Mouse (Mus musculus): ENCODE results near the gene Gmcl1. TPM values are rescaled to one million over a fixed set of nuclear protein-coding genes. Genes with fewer than 3 reads are reported as not detected.

Gene Gmcl1
- polyA plus RNA-seq, 1 experiment from 2014 or later: 14.4 TPM

DNA sequence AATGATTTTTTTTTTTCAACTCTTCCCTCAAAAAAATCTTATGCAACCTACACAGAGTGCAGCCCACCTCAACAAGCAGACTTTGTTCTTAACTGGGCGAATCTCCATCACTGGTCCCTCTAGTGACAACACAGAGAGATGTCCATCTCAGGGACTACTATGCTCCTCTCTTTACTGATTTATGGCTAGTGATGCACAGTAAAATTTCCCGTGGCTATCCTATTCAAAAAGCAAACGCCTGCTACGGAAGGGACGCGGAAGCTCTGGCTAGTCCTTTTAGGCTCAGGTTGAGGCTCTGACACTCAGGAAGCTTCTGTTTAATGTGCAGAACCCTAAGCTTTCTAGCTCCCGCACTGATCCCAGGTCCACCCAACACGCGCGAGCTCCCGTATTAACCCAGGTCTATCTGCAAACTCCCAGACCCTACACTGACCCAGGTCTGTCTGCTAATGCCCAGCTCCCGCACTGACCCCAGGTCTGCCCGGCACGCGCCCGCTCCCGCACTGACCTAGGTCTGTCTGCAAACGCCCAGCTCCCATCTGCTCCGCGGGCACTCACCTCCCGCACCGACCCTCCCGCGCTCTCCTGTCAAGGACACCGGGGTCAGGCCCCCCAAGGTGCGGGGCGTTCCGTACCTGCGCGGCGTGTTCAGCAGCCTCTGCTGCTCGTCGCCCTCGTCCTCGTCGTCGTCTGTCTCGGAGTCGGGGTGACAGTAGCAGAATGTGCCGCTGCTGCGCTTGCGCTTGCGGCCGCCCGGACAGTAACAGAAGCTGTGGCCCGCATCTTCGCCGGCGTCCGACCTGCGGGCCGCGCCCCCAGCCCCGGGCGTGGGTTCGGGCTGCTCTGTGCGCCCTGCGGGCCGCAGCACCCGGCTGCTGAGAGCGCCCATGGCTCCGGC, 658 bp downstream of the Gmcl1 start:
- Histone ChIP-seq H3K27ac (peak overlapping the region; percentile 81), H3K36me3 (no peaks in the 10 kb centered on the region), H3K9me3 (replicated peaks) (no peaks in the 10 kb centered on the region), H3K4me3 (peak overlapping the region; percentile 99), H3K27me3 (no peaks in the 10 kb centered on the region), H3K4me1 (replicated peaks) (peaks cover 16% of the 10 kb centered on the region), H3K9ac (peak overlapping the region; percentile 89), H3K4me2 (peak overlapping the region; percentile 95)
- ATAC-seq (replicated peaks; ENCODE audit: insufficient number of reproducible peaks, insufficient read depth, low FRiP score, low read depth): peak; percentile 41
- WGBS: under 1% methylated on average over 62 of the region's 62 CpGs

DNA sequence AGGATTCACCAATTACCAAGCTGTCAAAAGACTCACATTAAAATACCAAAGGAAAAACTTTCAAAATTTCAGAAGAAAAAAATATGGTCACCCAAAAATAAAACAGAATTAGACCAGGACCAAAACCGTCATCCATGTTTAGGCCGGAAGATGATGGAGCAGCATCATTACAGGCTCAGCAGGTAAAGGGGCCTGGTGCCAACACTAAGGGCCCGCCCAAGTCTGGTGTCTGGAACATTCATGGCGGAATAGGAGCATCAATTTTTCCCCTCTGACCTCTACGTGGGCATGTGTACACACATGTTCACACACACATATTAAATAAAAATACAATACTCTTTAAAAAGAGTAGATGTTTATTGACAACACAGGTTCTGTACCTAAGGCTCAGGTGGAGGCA, 4.5 kb downstream of the Gmcl1 start:
- WGBS: 91% methylated on average over 5 of the region's 5 CpGs
- no peak overlapping the region for H3K4me2 ChIP-seq
- no peaks in the 10 kb centered on the region for H3K27me3 ChIP-seq
- H3K9me3 ChIP-seq (replicated peaks): no peaks in the 10 kb centered on the region
- H3K4me3 ChIP-seq: no peak overlapping the region
- ATAC-seq (replicated peaks; ENCODE audit: insufficient number of reproducible peaks, insufficient read depth, low FRiP score, low read depth): no peak
- H3K36me3 ChIP-seq: no peaks in the 10 kb centered on the region
- H3K27ac ChIP-seq: no peak overlapping the region
- peaks cover 9% of the 10 kb centered on the region for H3K4me1 ChIP-seq (replicated peaks)
- H3K9ac ChIP-seq: no peak overlapping the region

DNA sequence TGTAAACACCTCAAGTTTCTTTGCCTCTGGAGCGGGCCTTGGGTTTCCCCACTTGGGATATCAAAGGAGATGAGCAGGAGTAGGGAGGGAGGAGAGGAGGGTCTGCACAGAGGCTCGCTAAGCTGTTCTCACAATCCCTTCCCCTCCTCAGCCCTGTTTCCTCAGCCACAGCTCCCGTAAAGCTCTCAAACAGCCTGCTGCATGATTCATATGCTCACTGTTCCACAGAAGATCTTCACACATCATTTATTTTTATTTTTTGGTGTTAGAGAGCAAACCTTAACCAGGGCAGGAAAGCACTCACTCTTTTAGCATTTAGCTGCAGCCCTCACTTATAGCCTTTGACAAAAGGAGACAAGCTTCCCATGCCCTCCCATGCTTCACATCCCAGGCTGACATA, 11.2 kb downstream of the Gmcl1 start:
- no peak overlapping the region for H3K4me3 ChIP-seq
- H3K27ac ChIP-seq: no peak overlapping the region
- H3K27me3 ChIP-seq: no peaks in the 10 kb centered on the region
- H3K36me3 ChIP-seq: peaks cover 10% of the 10 kb centered on the region
- H3K4me1 ChIP-seq (replicated peaks): no peaks in the 10 kb centered on the region
- no peaks in the 10 kb centered on the region for H3K9me3 ChIP-seq (replicated peaks)
- 76% methylated on average over 3 of the region's 3 CpGs for WGBS
- H3K9ac ChIP-seq: no peak overlapping the region
- no peak for ATAC-seq (replicated peaks; ENCODE audit: insufficient number of reproducible peaks, insufficient read depth, low FRiP score, low read depth)
- H3K4me2 ChIP-seq: no peak overlapping the region

DNA sequence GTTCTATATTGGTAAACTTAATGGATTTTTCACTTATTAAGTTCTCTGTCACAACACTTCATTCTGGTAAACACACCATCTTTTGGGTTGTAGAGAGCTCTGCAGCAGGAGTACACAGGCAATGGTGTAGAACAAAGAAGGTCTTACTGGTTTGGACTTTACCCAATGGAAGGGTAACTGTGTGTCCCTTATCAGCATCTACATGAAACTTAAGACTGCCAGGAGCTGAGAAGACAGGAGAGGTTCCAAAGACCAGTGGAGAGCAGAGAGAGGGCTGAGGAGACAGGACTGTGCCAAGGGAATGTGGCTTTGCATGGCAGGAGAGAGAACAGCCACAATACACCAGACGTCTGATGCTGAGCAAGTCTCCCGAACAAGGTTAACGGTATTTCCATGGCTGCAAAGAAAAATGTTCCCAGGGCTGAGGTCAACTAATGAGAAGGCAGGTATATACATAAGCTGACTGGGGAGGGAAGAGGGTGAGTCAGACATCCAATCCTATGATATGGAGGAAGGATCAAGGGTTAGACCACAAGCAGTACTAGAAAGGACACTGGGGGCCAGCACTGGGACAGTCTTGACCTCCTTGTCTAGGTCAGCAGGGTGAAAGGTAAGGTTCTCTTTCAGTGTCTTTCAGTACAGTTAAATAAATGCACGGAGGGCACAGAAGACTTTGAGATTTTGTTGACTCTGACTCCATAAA, 25.0 kb downstream of the Gmcl1 start:
- Histone ChIP-seq H3K9ac (no peak overlapping the region), H3K36me3 (peaks cover 39% of the 10 kb centered on the region), H3K27ac (no peak overlapping the region), H3K4me1 (replicated peaks) (no peaks in the 10 kb centered on the region), H3K4me2 (no peak overlapping the region), H3K27me3 (no peaks in the 10 kb centered on the region), H3K4me3 (no peak overlapping the region), H3K9me3 (replicated peaks) (no peaks in the 10 kb centered on the region)
- no peak for ATAC-seq (replicated peaks; ENCODE audit: insufficient number of reproducible peaks, insufficient read depth, low FRiP score, low read depth)
- WGBS: 86% methylated on average over 4 of the region's 4 CpGs

DNA sequence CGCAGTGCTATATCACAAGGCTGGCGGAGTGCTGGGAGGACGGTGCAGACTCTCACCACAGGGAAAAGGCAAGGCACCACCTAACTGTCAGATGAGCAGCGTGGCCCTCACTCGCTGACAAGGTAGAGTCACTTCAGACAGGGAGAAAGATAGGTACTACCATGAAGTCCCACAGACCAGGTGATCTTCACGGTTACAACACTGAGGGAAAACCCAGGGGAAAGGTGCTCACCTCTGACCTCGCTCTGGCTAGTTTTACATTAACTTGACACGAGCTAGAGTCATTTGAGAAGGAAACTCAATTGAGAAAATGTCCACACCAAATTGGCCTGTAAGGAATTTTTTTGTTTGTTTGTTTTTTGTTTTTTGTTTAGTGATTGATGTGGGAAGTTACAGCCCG, 30.6 kb downstream of the Gmcl1 start:
- H3K27ac ChIP-seq: no peak overlapping the region
- H3K4me2 ChIP-seq: no peak overlapping the region
- no peaks in the 10 kb centered on the region for H3K27me3 ChIP-seq
- H3K9ac ChIP-seq: no peak overlapping the region
- peaks cover 73% of the 10 kb centered on the region for H3K36me3 ChIP-seq
- H3K4me3 ChIP-seq: no peak overlapping the region
- 93% methylated on average over 9 of the region's 9 CpGs for WGBS
- ATAC-seq (replicated peaks; ENCODE audit: insufficient number of reproducible peaks, insufficient read depth, low FRiP score, low read depth): no peak
- no peaks in the 10 kb centered on the region for H3K4me1 ChIP-seq (replicated peaks)
- no peaks in the 10 kb centered on the region for H3K9me3 ChIP-seq (replicated peaks)

DNA sequence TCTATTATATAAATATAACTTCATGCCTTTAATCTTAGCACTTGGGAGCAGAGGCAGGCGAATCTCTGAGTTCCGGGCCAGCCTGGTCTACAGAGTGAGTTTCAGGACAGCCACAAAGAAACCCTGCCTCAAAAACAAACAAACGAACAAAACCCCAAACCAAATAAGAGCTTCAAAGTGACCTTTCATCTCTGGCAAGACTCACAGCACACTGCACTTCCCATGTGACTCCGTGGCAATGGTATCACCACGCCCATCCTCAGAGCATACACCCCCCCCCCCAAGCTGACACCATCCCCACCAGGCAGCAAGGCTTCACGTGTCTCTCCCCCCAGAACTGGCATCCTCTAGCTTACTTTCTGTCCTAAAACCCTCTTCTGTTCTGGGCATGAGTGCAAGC, 35.3 kb downstream of the Gmcl1 start:
- no peak for ATAC-seq (replicated peaks; ENCODE audit: insufficient number of reproducible peaks, insufficient read depth, low FRiP score, low read depth)
- H3K9me3 ChIP-seq (replicated peaks): no peaks in the 10 kb centered on the region
- no peak overlapping the region for H3K9ac ChIP-seq
- H3K4me1 ChIP-seq (replicated peaks): no peaks in the 10 kb centered on the region
- H3K27me3 ChIP-seq: no peaks in the 10 kb centered on the region
- H3K27ac ChIP-seq: no peak overlapping the region
- H3K36me3 ChIP-seq: peaks cover 65% of the 10 kb centered on the region
- 76% methylated on average over 6 of the region's 6 CpGs for WGBS
- no peak overlapping the region for H3K4me3 ChIP-seq
- H3K4me2 ChIP-seq: no peak overlapping the region

DNA sequence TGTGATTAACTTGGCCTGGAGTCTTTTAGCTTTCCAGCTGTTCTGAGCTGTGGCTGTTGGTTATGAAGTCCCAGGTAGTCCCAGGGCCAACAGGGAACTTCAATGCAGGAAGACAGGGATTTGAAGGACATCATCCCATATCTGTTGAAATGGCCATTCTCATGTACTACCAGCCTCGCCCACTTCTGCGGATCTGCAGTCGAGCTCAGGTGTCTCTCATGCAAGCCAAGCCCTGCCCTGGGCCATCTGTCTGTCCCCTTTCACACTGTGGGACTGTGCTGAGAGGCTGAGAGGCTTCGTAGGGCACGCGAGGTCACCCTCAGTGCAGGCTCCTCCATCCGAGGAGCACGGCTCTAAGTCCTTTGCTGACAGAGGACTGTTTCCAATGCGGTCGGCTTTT, 37.0 kb downstream of the Gmcl1 start:
- Histone ChIP-seq H3K4me2 (no peak overlapping the region), H3K4me3 (no peak overlapping the region), H3K4me1 (replicated peaks) (no peaks in the 10 kb centered on the region), H3K9ac (no peak overlapping the region), H3K9me3 (replicated peaks) (no peaks in the 10 kb centered on the region), H3K36me3 (peaks cover 57% of the 10 kb centered on the region), H3K27ac (no peak overlapping the region), H3K27me3 (no peaks in the 10 kb centered on the region)
- ATAC-seq (replicated peaks; ENCODE audit: insufficient number of reproducible peaks, insufficient read depth, low FRiP score, low read depth): no peak
- WGBS: 80% methylated on average over 10 of the region's 10 CpGs

DNA sequence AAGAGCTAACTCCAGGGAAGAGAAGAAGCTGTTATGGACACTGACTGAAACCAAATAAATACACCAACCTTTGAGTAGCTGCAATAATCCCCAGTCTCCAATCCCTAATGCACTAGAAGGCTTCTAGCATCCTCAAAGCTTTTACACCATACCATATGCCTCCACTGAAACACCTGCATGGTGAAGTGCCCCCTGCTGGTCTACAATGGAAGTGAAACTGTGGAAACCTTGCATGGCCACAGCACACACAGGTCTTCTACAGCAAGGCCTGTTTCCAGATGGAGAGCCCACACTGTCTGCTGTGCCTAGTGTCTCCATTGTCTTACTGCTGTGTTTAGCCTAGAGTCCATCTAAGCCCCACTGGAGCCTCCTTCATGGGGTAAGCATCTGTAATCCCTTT, 38.7 kb downstream of the Gmcl1 start:
- Histone ChIP-seq H3K4me3 (no peak overlapping the region), H3K27ac (no peak overlapping the region), H3K4me1 (replicated peaks) (no peaks in the 10 kb centered on the region), H3K9me3 (replicated peaks) (no peaks in the 10 kb centered on the region), H3K36me3 (peaks cover 47% of the 10 kb centered on the region), H3K9ac (no peak overlapping the region), H3K4me2 (no peak overlapping the region), H3K27me3 (no peaks in the 10 kb centered on the region)
- no peak for ATAC-seq (replicated peaks; ENCODE audit: insufficient number of reproducible peaks, insufficient read depth, low FRiP score, low read depth)

DNA sequence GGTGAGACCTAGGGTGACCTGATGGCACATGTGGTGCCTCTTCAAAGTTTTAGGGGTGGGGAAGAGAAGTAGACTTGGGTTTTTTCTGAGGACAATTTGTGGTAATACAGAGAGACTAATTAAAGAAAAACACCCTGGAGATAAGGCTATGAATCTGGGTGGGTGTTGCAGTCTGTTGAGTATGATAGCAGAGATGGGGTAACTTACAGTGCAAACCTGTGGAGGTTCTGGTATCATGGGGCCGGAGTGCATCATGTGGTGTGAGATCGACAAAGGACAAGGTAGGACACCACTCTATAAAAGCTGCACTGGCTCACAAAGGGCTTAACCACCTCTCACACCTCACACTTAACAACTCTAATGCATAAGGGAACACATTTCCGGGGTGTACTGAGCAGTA, 43.5 kb downstream of the Gmcl1 start:
- Histone ChIP-seq H3K4me1 (replicated peaks) (no peaks in the 10 kb centered on the region; the same call in 1 of the 2 replicates), H3K27me3 (no peaks in the 10 kb centered on the region), H3K36me3 (peaks cover 17% of the 10 kb centered on the region; the same call in 1 of the 2 replicates), H3K4me3 (no peak overlapping the region), H3K4me2 (no peak overlapping the region), H3K9ac (no peak overlapping the region), H3K27ac (no peak overlapping the region), H3K9me3 (replicated peaks) (no peaks in the 10 kb centered on the region)
- WGBS: 85% methylated on average over 3 of the region's 3 CpGs
- no peak for ATAC-seq (replicated peaks; ENCODE audit: insufficient number of reproducible peaks, insufficient read depth, low FRiP score, low read depth)

DNA sequence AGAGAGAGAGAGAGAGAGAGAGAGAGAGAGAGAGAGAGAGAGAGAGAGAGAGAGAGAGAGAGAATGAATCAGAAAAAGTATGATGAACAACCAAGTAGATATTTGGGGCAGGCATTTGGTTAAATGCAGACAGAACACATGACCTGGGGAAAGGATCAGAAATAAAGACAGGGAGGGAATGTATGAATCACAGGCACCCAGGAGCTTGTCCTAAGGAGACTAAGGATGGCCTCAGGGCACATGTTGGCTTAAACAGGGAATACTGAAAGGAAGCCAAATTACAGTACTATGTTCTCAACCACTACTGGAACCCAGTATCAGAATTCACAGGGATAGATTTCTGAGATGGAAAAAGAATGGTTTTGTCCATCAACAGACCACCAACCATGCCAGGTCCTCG, 46.2 kb downstream of the Gmcl1 start:
- Histone ChIP-seq H3K36me3 (peaks cover 20% of the 10 kb centered on the region), H3K4me3 (no peak overlapping the region), H3K27ac (no peak overlapping the region), H3K27me3 (no peaks in the 10 kb centered on the region), H3K4me1 (replicated peaks) (peaks cover 10% of the 10 kb centered on the region), H3K9me3 (replicated peaks) (no peaks in the 10 kb centered on the region), H3K9ac (no peak overlapping the region), H3K4me2 (no peak overlapping the region)
- ATAC-seq (replicated peaks; ENCODE audit: insufficient number of reproducible peaks, insufficient read depth, low FRiP score, low read depth): no peak
- 46% methylated on average over 1 of the region's 1 CpGs for WGBS

DNA sequence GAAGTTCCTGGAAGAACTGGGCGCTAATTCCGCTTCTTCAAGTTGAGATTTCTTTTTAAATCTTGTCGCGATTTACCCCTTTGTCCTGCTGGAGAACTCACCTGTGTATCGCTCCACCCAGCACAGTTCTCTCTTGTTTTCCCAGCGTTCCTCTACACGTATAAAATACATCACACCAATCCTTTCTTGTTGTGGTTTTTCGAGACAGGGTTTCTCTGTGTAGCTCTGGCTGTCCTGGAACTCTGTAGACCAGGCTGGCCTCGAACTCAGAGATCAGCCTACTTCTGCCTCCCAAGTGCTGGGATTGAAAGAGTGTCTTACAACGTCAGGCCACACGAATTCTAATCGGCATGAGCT, 48.5 kb downstream of the Gmcl1 start:
- Histone ChIP-seq H3K27ac (peak overlapping the region; percentile 55; the same call in 1 of the 2 replicates), H3K4me2 (peak overlapping the region; percentile 80), H3K27me3 (no peaks in the 10 kb centered on the region), H3K4me1 (replicated peaks) (peaks cover 10% of the 10 kb centered on the region), H3K36me3 (peaks cover 29% of the 10 kb centered on the region), H3K4me3 (peak overlapping the region; percentile 91), H3K9ac (peak overlapping the region; percentile 90), H3K9me3 (replicated peaks) (no peaks in the 10 kb centered on the region)
- 35% methylated on average over 12 of the region's 12 CpGs for WGBS
- ATAC-seq (replicated peaks; ENCODE audit: insufficient number of reproducible peaks, insufficient read depth, low FRiP score, low read depth): no peak
